Mouse (Mus musculus): ENCODE measurements around the gene Dennd2c. TPM values are rescaled to one million over a fixed set of nuclear protein-coding genes. Genes with fewer than 3 reads are reported as not detected.

Dennd2c gene
- total and polyA plus RNA-seq, 2 experiments from 2014 or later = 0.63 to 1.7 TPM

DNA sequence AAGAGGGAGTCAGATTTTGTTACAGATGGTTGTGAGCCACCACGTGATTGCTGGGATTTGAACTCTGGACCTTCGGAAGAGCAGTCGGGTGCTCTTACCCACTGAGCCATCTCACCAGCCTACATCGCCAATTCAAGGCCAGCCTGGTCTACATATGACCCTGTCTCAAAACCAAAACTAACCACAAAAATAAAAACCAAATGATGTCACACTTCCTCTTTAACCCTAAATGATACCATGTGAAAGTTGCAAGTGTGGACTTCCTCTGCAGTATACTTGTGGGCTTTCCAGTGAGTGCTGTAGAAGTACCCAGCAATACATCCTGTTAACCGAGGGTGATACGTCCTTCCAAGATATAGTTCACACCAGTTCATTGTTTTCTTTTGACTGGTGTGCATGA, 104.0 kb downstream of the Dennd2c start:
- H3K9me3 ChIP-seq (ENCODE audit: low read length) = no peaks in the 10 kb centered on the region
- no peak overlapping the region for H3K4me2 ChIP-seq (ENCODE audit: low read depth, low read length, poor library complexity, severe bottlenecking)
- H3K36me3 ChIP-seq (ENCODE audit: insufficient read depth, low read length) = no peaks in the 10 kb centered on the region
- WGBS = 94% methylated on average over 6 of the region's 6 CpGs
- TF ChIP-seq CTCF (IDR thresholded peaks at IDR 0.05) = no peak
- ATAC-seq (ENCODE audit: low FRiP score) (no peak), DNase-seq (ENCODE audit: low spot score) (no peak)
- H3K27ac ChIP-seq (ENCODE audit: low read depth, low read length) = no peak overlapping the region
- no peak overlapping the region for H3K9ac ChIP-seq (replicated peaks; ENCODE audit: low read length, poor library complexity, severe bottlenecking)
- no peak overlapping the region for H3K4me3 ChIP-seq (ENCODE audit: low read depth, low read length)
- no peaks in the 10 kb centered on the region for H3K27me3 ChIP-seq (ENCODE audit: insufficient read depth, low read length)
- no peaks in the 10 kb centered on the region for H3K4me1 ChIP-seq (ENCODE audit: insufficient read depth, low read length)

- no peak for ATAC-seq (ENCODE audit: low FRiP score)
- Histone ChIP-seq H3K4me2 (ENCODE audit: low read depth, low read length, poor library complexity, severe bottlenecking) (no peak overlapping the region), H3K4me3 (ENCODE audit: low read depth, low read length) (no peak overlapping the region), H3K27ac (ENCODE audit: low read depth, low read length) (no peak overlapping the region), H3K9ac (replicated peaks; ENCODE audit: low read length, poor library complexity, severe bottlenecking) (no peak overlapping the region), H3K27me3 (ENCODE audit: insufficient read depth, low read length) (no peaks in the 10 kb centered on the region), H3K36me3 (ENCODE audit: insufficient read depth, low read length) (no peaks in the 10 kb centered on the region), H3K4me1 (ENCODE audit: insufficient read depth, low read length) (no peaks in the 10 kb centered on the region), H3K9me3 (ENCODE audit: low read length) (no peaks in the 10 kb centered on the region)
- TF ChIP-seq CTCF (IDR thresholded peaks at IDR 0.05) = no peak
- no peak for DNase-seq (ENCODE audit: low spot score)
- 22% methylated on average over 5 of the region's 5 CpGs for WGBS
Measured at GRCm38 (mm10) chr3:103207749-103208148, 105.3 kb downstream of the Dennd2c start.

DNA sequence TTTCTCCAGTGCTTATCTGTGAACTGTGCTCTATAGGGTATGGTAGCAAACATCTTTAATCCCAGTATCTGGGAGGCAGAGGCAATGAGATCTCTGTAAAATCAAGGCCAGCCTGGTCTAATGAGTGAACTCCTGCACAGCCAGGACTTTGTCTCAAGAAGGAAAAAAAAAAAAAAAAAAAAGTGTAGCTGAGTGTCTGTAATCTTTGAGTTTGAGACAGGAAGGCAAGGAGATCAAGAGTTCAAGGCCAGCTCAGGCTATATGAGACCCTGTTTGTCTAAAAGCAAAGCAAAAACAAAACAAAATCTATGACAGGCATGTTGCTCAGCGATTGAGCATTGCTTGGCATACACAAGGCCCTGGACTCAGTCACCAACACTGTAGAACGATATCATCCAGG, 105.8 kb downstream of the Dennd2c start:
- ATAC-seq (ENCODE audit: low FRiP score) = no peak
- Histone ChIP-seq H3K4me1 (ENCODE audit: insufficient read depth, low read length) (no peaks in the 10 kb centered on the region), H3K9ac (replicated peaks; ENCODE audit: low read length, poor library complexity, severe bottlenecking) (no peak overlapping the region), H3K36me3 (ENCODE audit: insufficient read depth, low read length) (no peaks in the 10 kb centered on the region), H3K27me3 (ENCODE audit: insufficient read depth, low read length) (no peaks in the 10 kb centered on the region), H3K9me3 (ENCODE audit: low read length) (no peaks in the 10 kb centered on the region), H3K4me2 (ENCODE audit: low read depth, low read length, poor library complexity, severe bottlenecking) (no peak overlapping the region), H3K4me3 (ENCODE audit: low read depth, low read length) (no peak overlapping the region), H3K27ac (ENCODE audit: low read depth, low read length) (no peak overlapping the region)
- 84% methylated on average over 2 of the region's 2 CpGs for WGBS
- TF ChIP-seq CTCF (IDR thresholded peaks at IDR 0.05) = no peak
- DNase-seq (ENCODE audit: low spot score) = no peak

DNA sequence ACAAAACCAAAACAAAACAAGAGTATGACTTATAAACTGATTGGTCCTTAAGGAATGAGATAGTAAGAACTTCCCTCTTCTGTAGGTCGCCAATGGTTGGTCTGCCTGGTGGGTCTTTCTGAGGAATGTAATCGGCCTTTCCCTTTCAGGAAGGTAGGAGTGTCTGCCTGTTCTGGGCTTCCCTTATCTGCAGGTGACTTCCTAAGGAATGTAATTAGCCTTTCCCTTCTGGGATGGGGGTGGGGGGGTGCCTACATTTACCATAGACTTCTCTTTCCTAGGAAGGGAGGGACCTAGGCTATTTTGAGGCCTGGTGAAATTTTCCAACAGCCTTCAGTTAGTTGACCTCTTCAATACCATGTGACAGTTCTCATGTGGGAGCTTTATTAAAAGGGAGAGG, 108.7 kb downstream of the Dennd2c start:
- H3K4me1 ChIP-seq (ENCODE audit: insufficient read depth, low read length) = no peaks in the 10 kb centered on the region
- no peak for ATAC-seq (ENCODE audit: low FRiP score)
- no peaks in the 10 kb centered on the region for H3K9me3 ChIP-seq (ENCODE audit: low read length)
- 88% methylated on average over 2 of the region's 2 CpGs for WGBS
- no peak for DNase-seq (ENCODE audit: low spot score)
- no peak for TF ChIP-seq CTCF (IDR thresholded peaks at IDR 0.05)
- no peak overlapping the region for H3K27ac ChIP-seq (ENCODE audit: low read depth, low read length)
- H3K4me3 ChIP-seq (ENCODE audit: low read depth, low read length) = no peak overlapping the region
- no peak overlapping the region for H3K9ac ChIP-seq (replicated peaks; ENCODE audit: low read length, poor library complexity, severe bottlenecking)
- H3K27me3 ChIP-seq (ENCODE audit: insufficient read depth, low read length) = no peaks in the 10 kb centered on the region
- no peaks in the 10 kb centered on the region for H3K36me3 ChIP-seq (ENCODE audit: insufficient read depth, low read length)
- no peak overlapping the region for H3K4me2 ChIP-seq (ENCODE audit: low read depth, low read length, poor library complexity, severe bottlenecking)

DNA sequence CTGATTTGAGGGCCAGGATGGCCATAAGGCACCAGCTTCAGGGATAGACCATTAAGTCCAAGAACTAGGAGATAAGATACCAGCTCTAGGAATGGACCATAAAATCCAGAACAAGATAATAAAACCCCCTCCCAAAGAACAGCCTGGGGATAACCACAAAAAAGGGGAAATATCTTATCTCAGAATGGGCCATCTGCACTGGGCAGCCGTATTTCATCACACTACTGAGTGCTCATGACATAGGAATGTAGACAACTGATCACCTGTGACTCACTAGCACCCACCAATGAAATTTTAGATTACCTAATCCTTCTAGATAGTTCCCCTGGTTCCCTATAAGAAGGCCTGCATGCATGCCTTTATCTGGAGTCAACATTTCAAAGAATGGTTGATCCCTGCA, 109.7 kb downstream of the Dennd2c start:
- Histone ChIP-seq H3K36me3 (ENCODE audit: insufficient read depth, low read length) (no peaks in the 10 kb centered on the region), H3K4me2 (ENCODE audit: low read depth, low read length, poor library complexity, severe bottlenecking) (no peak overlapping the region), H3K9me3 (ENCODE audit: low read length) (no peaks in the 10 kb centered on the region), H3K4me3 (ENCODE audit: low read depth, low read length) (no peak overlapping the region), H3K4me1 (ENCODE audit: insufficient read depth, low read length) (no peaks in the 10 kb centered on the region), H3K27ac (ENCODE audit: low read depth, low read length) (no peak overlapping the region), H3K27me3 (ENCODE audit: insufficient read depth, low read length) (no peaks in the 10 kb centered on the region), H3K9ac (replicated peaks; ENCODE audit: low read length, poor library complexity, severe bottlenecking) (no peak overlapping the region)
- TF ChIP-seq CTCF (IDR thresholded peaks at IDR 0.05) = no peak
- WGBS = 91% methylated on average over 1 of the region's 1 CpGs
- no peak for DNase-seq (ENCODE audit: low spot score)
- no peak for ATAC-seq (ENCODE audit: low FRiP score)

DNA sequence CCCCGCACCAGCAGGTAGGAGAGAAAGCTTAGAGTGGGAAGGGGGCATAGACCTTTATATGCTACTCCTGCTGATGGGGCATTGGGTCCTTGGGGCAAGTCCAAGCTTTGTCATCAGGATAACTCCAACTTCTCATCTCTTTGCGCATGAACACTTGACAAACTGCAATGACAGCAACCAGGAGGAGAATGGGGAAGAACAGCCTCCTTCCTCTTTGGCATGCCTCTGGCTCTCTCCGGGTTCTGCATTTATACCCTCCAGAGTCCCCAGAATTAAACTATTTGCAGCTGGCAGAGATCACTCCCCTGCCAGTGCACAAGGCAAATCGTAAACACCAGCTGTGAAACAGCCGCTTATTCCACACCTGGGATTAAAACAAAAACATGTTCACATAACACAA, 111.1 kb downstream of the Dennd2c start:
- Histone ChIP-seq H3K9me3 (ENCODE audit: low read length) (no peaks in the 10 kb centered on the region), H3K27me3 (ENCODE audit: insufficient read depth, low read length) (no peaks in the 10 kb centered on the region), H3K9ac (replicated peaks; ENCODE audit: low read length, poor library complexity, severe bottlenecking) (no peak overlapping the region), H3K4me2 (ENCODE audit: low read depth, low read length, poor library complexity, severe bottlenecking) (no peak overlapping the region), H3K4me3 (ENCODE audit: low read depth, low read length) (no peak overlapping the region), H3K4me1 (ENCODE audit: insufficient read depth, low read length) (no peaks in the 10 kb centered on the region), H3K36me3 (ENCODE audit: insufficient read depth, low read length) (no peaks in the 10 kb centered on the region), H3K27ac (ENCODE audit: low read depth, low read length) (no peak overlapping the region)
- no peak for DNase-seq (ENCODE audit: low spot score)
- TF ChIP-seq CTCF (IDR thresholded peaks at IDR 0.05) = no peak
- 83% methylated on average over 5 of the region's 5 CpGs for WGBS
- ATAC-seq (ENCODE audit: low FRiP score) = no peak

Measured in midbrain, postnatal 0 days (tissue).